Mouse (Mus musculus) cerebellum, adult 9-10 months (tissue): ENCODE measurements at regions not wholly inside any gene's neighbourhood (a gene's known extent, or its start where the extent isn't known, plus 50 kb on each side); places are given as distances from the start of the nearest gene placed in this dataset.

Source experiments
- DNase-seq: peaks from one replicate; pipeline ENCODE4 v3.0.0; 2022

DNA sequence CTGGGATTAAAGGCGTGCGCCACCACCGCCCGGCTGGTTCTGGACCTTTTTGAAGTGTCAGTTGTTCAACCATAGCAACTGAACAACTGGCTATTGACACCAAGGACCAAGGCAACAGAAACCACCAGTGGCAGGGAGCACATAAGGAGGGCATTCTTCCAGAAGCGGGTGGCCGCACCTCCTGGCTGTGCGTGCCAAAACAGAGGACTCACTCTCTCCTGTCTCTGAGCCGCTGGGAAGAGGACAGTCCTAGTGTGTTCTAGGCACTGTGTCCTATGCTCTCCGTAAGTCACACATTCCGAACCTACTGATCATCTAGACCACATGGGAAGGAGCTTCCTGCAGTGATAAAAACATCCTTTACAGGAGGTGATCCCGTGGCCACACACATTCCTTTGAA lies 60.1 kb upstream of the Dlg1 start:
- no peak for DNase-seq

DNA sequence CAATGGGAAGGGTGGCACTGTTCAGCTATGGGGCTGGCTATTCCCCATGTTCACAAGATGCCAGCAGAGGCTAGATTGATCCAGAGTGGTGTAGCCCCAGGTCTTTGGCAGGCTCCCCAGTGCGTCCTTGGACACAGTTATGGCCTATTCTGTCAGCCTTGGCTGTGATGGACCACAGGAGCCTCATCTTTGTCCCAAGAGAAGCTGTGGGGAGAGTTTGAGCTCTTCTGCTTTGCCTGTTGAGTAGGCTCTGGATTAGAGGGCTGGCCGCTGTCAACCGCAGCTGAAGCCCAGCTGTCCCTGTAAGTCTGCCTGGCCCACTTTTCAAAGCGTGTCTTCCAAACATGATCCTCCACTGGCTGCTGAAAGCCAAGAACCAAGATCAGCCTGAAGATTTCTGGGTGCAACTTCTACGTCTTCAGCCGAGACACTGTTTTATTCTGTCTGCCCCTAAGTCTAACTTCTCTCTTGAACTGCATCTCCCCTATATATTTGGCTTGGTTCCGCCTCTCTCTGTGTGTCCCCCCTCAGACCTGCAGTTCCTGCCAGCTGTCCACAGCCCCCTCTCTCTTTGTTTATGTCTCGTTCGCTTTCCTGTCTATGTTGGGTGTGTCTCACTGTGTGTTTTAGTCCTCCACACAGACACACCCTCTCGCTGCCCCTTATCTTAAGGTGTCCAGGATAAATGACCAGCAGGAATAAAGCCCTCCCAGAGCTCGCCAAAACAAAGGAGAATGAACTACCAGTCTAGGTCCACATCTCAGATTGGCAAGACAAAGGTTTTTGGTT lies 56.7 kb upstream of the Dlg1 start:
- no peak for DNase-seq

DNA sequence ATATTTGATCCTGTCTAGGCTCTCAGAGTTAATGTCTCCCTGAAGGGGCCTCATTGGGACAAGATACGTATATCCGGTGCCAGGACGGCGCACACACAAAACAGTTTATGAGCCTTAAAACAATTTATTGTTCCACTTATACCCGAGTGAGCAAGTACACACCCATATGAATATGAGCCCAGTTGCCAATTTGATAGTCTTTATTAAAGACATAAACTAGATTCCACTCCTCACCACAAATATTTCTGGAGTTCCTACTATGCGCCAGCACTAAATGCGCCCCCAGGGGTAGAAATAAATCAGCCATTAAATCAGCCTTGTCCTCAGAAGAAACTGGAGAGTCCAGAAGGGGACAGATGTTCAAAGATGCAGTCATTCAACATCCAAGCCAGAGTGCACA lies 54.3 kb upstream of the Dlg1 start:
- no peak for DNase-seq

DNA sequence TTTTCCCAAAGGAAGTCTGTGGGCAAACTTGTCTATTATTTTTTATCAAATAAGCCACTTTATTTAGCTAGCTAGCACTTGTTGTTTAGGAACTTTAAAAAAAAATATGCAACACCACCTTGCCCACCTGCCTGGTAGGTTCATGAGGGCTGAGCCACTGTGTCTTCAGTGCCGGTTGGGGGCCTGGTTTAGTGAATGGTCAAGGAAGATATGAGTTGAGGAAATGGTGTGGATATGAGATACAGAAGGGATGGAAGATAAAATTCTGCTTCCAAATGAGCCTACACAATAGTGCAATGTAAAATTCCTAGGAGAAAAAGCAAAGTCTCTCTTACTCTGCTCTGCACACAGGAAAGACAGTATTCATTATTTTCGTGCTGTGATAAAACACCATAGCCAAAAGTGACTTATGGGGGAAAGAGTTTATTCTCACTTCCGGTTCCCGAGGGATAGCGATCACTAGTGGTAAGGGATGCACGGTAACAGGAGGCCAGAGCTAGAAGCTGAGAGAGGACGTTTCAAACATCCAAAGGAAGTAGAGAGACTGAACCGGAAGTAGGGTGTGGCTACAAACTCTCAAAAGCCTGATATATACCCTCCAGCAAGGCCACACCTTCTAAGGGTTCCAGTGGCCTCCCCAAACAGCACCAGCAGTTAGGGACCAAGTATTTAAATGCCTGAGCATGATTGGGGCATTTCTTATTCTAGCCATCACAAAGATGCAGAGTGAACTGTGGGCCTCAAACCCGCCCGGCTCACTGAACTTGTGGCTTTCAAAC lies 53.7 kb upstream of the Dlg1 start:
- no peak for DNase-seq
